Mouse (Mus musculus): ENCODE measurements around the gene Cyp2s1.

DNA sequence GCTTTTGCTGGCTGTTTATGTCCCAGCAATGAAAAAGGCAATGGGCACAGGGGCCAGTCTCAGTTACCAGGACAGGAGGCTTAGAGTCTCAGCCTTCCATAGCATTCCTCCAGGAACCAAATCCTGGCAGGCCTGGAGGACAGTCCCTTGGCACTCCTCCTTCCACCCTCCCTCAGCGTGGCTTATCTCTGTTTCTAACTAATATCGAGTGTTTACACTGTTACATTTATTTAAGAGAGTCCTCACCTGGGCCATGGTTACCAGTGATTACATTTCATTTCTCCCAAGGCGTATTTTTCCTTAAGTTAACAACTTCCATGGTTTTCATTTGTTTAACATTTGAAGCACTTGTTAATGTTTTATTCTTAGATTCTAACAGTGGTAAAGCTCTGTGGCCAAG, 28.2 kb upstream of the Cyp2s1 start:
- TF ChIP-seq CTCF (IDR thresholded peaks at IDR 0.05; ENCODE audit: low read depth) (no peak), EP300 (optimal IDR thresholded peaks at IDR 0.05) (no peak)

Data from stomach, postnatal 0 days (tissue).